In genomic region chr8:117066955-117067354, GRCm38 (mm10) we compare ENCODE assay signal across 26 mouse cellular contexts. TPM values are rescaled to one million over a fixed set of nuclear protein-coding genes. Genes with fewer than 3 reads are reported as not detected.
DNase-seq lines count a peak whose midpoint lies in the region; ATAC-seq and TF ChIP-seq lines count a peak whose summit lies in the region.
"Had no signal": no experiment of that assay in that cellular context is flagged by ENCODE, and none has a peak within 500 bp of the region (broad histone marks: within the 10 kb centered on the region; RNA-seq: fewer than 3 reads in every experiment).

No protein-coding gene starts in this region.

- TF ChIP-seq CTCF in gastrocnemius, adult 2 months (IDR thresholded peaks at IDR 0.05): no peak

- H3K27me3 ChIP-seq in megakaryocyte, embryonic 14.5 days (replicated peaks): peaks cover 31% of the 10 kb centered on the region
- no peaks in the 10 kb centered on the region for H3K27me3 ChIP-seq in splenic B cell, adult 2 months (ENCODE audit: control insufficient read depth, insufficient read depth, low read length, poor library complexity, severe bottlenecking)
- no peaks in the 10 kb centered on the region for H3K27me3 ChIP-seq in forebrain, embryonic 14.5 days (replicated peaks; ENCODE audit: control insufficient read depth, insufficient read depth, low read length)
- H3K27me3 ChIP-seq: embryonic facial prominence, embryonic 13.5 days; forebrain, embryonic 12.5 days; heart, embryonic 15.5 days; hindbrain, embryonic 15.5 days had no signal

- H3K4me1 ChIP-seq in megakaryocyte, embryonic 14.5 days: peaks cover 43% of the 10 kb centered on the region
- H3K4me1 ChIP-seq in forebrain, embryonic 14.5 days (ENCODE audit: control insufficient read depth, insufficient read depth, low read length): no peaks in the 10 kb centered on the region
- H3K4me1 ChIP-seq: embryonic facial prominence, embryonic 13.5 days; forebrain, embryonic 12.5 days; heart, embryonic 15.5 days; hindbrain, embryonic 10.5 days; hindbrain, embryonic 15.5 days had no signal

- no peak overlapping the region for H3K27ac ChIP-seq in gastrocnemius, adult 2 months
- no peak overlapping the region for H3K27ac ChIP-seq in forebrain, embryonic 14.5 days (ENCODE audit: low read depth, low read length)
- H3K27ac ChIP-seq: embryonic facial prominence, embryonic 13.5 days; forebrain, embryonic 12.5 days; heart, adult 2 months; heart, embryonic 15.5 days; hindbrain, embryonic 10.5 days; hindbrain, embryonic 15.5 days had no signal

- H3K4me2 ChIP-seq in forebrain, embryonic 14.5 days (ENCODE audit: low read length): no peak overlapping the region
- H3K4me2 ChIP-seq: embryonic facial prominence, embryonic 13.5 days; forebrain, embryonic 12.5 days; heart, embryonic 11.5 days; heart, embryonic 15.5 days; hindbrain, embryonic 15.5 days had no signal

- intact Hi-C loops in gastrocnemius, adult 2 months (cut with DNase I): no loop called here

- peak; percentile 79 for DNase-seq in 416B (ENCODE audit: low read depth)
- peak; percentile 40 for DNase-seq in splenic B cell, adult 2 months (ENCODE audit: low read depth, low spot score)
- DNase-seq in gastrocnemius, adult 2 months: no peak
- no peak for DNase-seq in urinary bladder, postnatal 14 days (ENCODE audit: low spot score)
- DNase-seq in forebrain, embryonic 14.5 days (ENCODE audit: low spot score): no peak
- DNase-seq: adrenal gland, postnatal 25 days; cerebellum, adult 11 months; cerebellum, adult 8-10 months; cerebellum, postnatal 14 days; forebrain, postnatal 0 days; gastrocnemius, postnatal 36 days; heart, adult 2 months; heart, postnatal 14 days had no signal

- ATAC-seq in granulocyte monocyte progenitor cell, adult 5-6 weeks (replicated peaks; ENCODE audit: poor library complexity, severe bottlenecking): peak; percentile 90
- ATAC-seq in forebrain, embryonic 14.5 days: no peak
- ATAC-seq: activated CD4-positive, CD25-positive, alpha-beta regulatory T cell, adult 4 months; forebrain, postnatal 0 days; Patski had no signal

- WGBS in forebrain, embryonic 14.5 days: 90% methylated on average over 7 of the region's 7 CpGs

- H3K36me3 ChIP-seq in megakaryocyte, embryonic 14.5 days (replicated peaks; ENCODE audit: low read length): peaks cover 12% of the 10 kb centered on the region
- no peaks in the 10 kb centered on the region for H3K36me3 ChIP-seq in splenic B cell, adult 2 months (ENCODE audit: control insufficient read depth, insufficient read depth, low read length, poor library complexity, severe bottlenecking)
- H3K36me3 ChIP-seq in forebrain, embryonic 14.5 days (ENCODE audit: control insufficient read depth, insufficient read depth, low read length): no peaks in the 10 kb centered on the region
- H3K36me3 ChIP-seq: embryonic facial prominence, embryonic 13.5 days; forebrain, embryonic 12.5 days; heart, embryonic 15.5 days; hindbrain, embryonic 10.5 days; hindbrain, embryonic 15.5 days had no signal

- no peak overlapping the region for H3K9ac ChIP-seq in forebrain, embryonic 14.5 days (ENCODE audit: low read length)
- H3K9ac ChIP-seq: embryonic facial prominence, embryonic 13.5 days; forebrain, embryonic 12.5 days; forebrain, postnatal 0 days; heart, embryonic 15.5 days; hindbrain, embryonic 15.5 days had no signal

- peaks cover 22% of the 10 kb centered on the region for H3K9me3 ChIP-seq in megakaryocyte, embryonic 14.5 days
- H3K9me3 ChIP-seq in forebrain, embryonic 14.5 days (replicated peaks; ENCODE audit: control insufficient read depth, low read length): no peaks in the 10 kb centered on the region; the same call in 1 of the 2 replicates
- H3K9me3 ChIP-seq: heart, embryonic 15.5 days had no signal

- peak overlapping the region; percentile 67 for H3K4me3 ChIP-seq in megakaryocyte, embryonic 14.5 days (replicated peaks)
- no peak overlapping the region for H3K4me3 ChIP-seq in gastrocnemius, adult 2 months
- H3K4me3 ChIP-seq in forebrain, embryonic 14.5 days (ENCODE audit: low read depth, low read length): no peak overlapping the region
- H3K4me3 ChIP-seq: embryonic facial prominence, embryonic 13.5 days; forebrain, embryonic 12.5 days; heart, adult 2 months; heart, embryonic 15.5 days; hindbrain, embryonic 10.5 days; hindbrain, embryonic 15.5 days had no signal

RNA-seq across cellular contexts. Expression of gene Pkd1l2, which starts 15.3 kb away (rescaled TPM):
- total RNA-seq in granulocyte monocyte progenitor cell, adult 5-6 weeks (2014; fragmentation: Nextera tagmentation): not detected in 2 replicates
- total RNA-seq in granulocyte monocyte progenitor cell, adult 5-6 weeks (2017): not detected in 2 replicates
- polyA plus RNA-seq in megakaryocyte, embryonic 14.5 days (2012; ENCODE audit: insufficient read depth, low replicate concordance): 0.63 TPM in 1 of 2 replicates, not detected in the other
- total RNA-seq in gastrocnemius, adult 2 months (2021): under 1 TPM; 0.06 to 0.13 TPM
- not detected in 2 replicates for polyA plus RNA-seq in forebrain, embryonic 14.5 days (2014; fragmentation: Nextera tagmentation; extraction: Ambion mirVana)
- total RNA-seq: CH12.LX; forebrain, postnatal 0 days; heart, adult 2 months; heart, postnatal 14 days had no signal
- polyA plus RNA-seq: forebrain, embryonic 12.5 days; heart, adult 2 months; hindbrain, embryonic 10.5 days; Patski had no signal

RNA-seq across cellular contexts. Expression of gene Bco1, which starts 28.7 kb away (rescaled TPM):
- total RNA-seq in granulocyte monocyte progenitor cell, adult 5-6 weeks (2014; fragmentation: Nextera tagmentation): 0.47 and 0.49 TPM in 2 replicates
- total RNA-seq in granulocyte monocyte progenitor cell, adult 5-6 weeks (2017): 1.1 and 2.3 TPM in 2 replicates
- 0.30 TPM in 1 of 2 replicates, not detected in the other for polyA plus RNA-seq in megakaryocyte, embryonic 14.5 days (2012; ENCODE audit: insufficient read depth, low replicate concordance)
- not detected for total RNA-seq in gastrocnemius, adult 2 months (2021)
- 0.12 TPM in 1 of 2 replicates, not detected in the other for polyA plus RNA-seq in forebrain, embryonic 14.5 days (2014; fragmentation: Nextera tagmentation; extraction: Ambion mirVana)
- total RNA-seq: CH12.LX; forebrain, postnatal 0 days; gastrocnemius, adult 8-10 months; heart, adult 2 months; heart, postnatal 14 days had no signal
- polyA plus RNA-seq: activated CD4-positive, CD25-positive, alpha-beta regulatory T cell, adult 4 months; cortical plate, adult 2 months; heart, embryonic 15.5 days; Patski had no signal

Comparison
In these comparisons a context has a peak if more than half of its experiments do, and no peak if none do; other contexts are left out.
1. DNase-seq: peak in 416B (single experiment) and splenic B cell, adult 2 months (single experiment); none in gastrocnemius, adult 2 months (single experiment), urinary bladder, postnatal 14 days (single experiment) and forebrain, embryonic 14.5 days (single experiment).